Mouse (Mus musculus): Measurements from ENCODE around the gene Txnrd1.
A peak's percentile ranks its signal among the peaks of the same experiment; 100 is the strongest.

Txnrd1 gene

DNA sequence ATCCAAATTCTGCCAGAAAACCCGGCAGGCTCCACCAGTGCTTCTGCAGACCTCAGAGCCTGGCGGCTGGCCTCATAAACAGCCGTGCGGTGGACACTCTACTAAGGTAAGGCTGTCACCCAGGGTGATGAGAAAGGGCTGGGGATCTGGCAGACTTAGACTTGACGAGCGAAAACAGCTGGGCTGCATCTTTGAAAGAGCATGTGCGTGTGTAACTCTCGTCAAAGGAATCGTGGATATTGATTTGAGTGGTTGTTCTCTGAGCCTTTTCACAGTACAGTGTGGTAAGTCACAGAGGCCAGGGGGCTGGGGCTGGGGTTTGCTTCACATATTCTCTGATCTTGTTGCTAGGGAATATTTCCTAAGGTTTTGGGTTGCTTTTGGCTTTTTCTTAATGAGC, at the start of gene Txnrd1:
TSS of gene Txnrd1 (plus strand) at position 26 of the 400 bp plus-strand sequence.
- no peak for DNase-seq (ENCODE audit: low spot score in 2 of 2)

GRCm38 (mm10) chr10:82789181-82789580, 44.6 kb upstream of the Txnrd1 start:
- DNase-seq (ENCODE audit: low spot score in 2 of 2), result no peak

DNA sequence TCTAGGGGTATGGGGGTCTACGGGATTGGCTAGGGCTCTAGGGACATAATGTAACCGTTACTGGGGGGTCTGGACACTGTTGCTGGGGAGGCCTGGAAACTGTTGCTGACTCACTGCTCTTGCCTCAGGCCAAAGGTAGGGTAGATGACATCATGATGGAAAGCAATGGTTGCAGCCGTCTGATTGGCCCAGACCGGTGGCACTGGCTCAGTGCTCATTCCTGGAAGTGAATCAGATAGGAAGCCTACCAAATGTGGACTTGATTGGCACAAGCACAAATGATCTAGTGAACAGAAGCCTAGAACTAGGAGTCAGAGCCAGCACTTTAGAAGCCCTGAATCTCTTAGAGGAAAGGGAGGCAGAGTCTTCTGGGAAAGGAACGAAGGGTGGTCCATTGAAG, 43.2 kb upstream of the Txnrd1 start:
- DNase-seq (ENCODE audit: low spot score in 2 of 2), result no peak

GRCm38 (mm10) chr10:82791713-82792112, 42.0 kb upstream of the Txnrd1 start:
- no peak for DNase-seq (ENCODE audit: low spot score in 2 of 2)

GRCm38 (mm10) chr10:82792311-82792710, 41.4 kb upstream of the Txnrd1 start:
- no peak for DNase-seq (ENCODE audit: low spot score in 2 of 2)

GRCm38 (mm10) chr10:82795071-82795731, 38.5 kb upstream of the Txnrd1 start:
- DNase-seq (ENCODE audit: low spot score in 2 of 2), result peak; percentile 55 to 59

- DNase-seq (ENCODE audit: low spot score in 2 of 2), result no peak
These were observed 38.0 kb upstream of the Txnrd1 start for GRCm38 (mm10) chr10:82795767-82796166.

GRCm38 (mm10) chr10:82796471-82797118, 37.2 kb upstream of the Txnrd1 start:
- no peak for DNase-seq (ENCODE audit: low spot score in 2 of 2)

GRCm38 (mm10) chr10:82797119-82797491, 36.6 kb upstream of the Txnrd1 start:
- DNase-seq (ENCODE audit: low spot score in 2 of 2), result no peak

GRCm38 (mm10) chr10:82798312-82798933, 35.3 kb upstream of the Txnrd1 start:
- no peak for DNase-seq (ENCODE audit: low spot score in 2 of 2)

DNA sequence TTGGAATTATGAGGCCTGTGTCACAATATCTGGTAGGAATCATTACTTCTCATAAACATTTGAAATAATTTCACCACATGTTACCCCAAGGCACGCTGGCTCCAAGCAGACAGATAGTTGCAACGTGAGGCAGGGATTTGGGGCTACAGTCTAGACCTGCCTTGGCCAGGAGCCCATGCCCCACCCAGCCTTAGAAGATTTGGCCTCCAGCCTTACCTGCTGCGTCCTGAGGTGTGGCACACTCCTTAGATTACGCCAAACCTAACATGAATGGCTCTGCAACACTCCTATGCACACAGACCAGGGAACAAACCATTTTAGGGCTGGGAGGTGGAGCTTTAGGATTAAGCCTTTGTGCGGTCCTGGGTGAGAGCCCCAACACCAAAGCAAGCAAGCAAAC, 33.7 kb upstream of the Txnrd1 start:
- no peak for DNase-seq (ENCODE audit: low spot score in 2 of 2)

- no peak for DNase-seq (ENCODE audit: low spot score in 2 of 2)
These were observed 29.4 kb upstream of the Txnrd1 start for GRCm38 (mm10) chr10:82804396-82804795.

DNA sequence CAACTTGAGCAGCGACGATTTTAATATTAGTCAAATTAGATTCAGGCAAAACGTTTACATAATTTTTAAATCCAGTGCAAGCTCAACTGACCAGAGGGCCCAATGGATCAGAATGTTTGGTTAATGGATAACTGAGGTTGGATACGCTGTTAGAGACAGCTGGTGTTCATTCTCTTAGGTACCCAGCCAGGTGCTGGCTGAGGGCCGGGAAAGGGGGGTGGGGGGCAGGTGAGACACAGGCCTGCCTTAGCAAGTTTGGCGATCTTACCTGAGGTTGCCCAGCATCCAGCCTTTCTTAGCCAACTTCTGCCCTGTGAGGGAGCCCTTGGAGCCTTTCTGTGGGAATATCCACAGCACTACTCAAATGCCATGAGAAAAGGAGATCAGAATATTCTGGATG, 28.6 kb upstream of the Txnrd1 start:
- no peak for DNase-seq (ENCODE audit: low spot score in 2 of 2)

DNA sequence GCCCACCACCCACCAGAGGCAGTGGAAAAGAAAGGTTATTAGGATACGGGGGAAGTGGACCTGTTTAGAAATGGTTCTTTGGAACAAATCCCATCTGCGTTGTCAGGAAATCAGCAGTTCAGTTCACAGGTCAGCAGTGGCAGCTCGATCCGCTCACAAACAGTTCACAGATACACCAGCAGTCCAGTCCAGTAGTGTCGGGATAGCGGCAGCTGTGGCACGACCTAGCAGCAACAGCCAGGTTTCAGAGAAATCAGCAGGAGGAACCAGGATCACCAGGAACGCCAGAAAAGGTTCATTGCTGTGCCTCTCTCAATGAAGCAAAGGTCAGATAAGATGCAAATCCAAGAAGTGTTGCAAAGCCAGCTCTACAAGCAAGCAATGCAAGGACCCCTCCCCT, 27.3 kb upstream of the Txnrd1 start:
- no peak for DNase-seq (ENCODE audit: low spot score in 2 of 2)

DNA sequence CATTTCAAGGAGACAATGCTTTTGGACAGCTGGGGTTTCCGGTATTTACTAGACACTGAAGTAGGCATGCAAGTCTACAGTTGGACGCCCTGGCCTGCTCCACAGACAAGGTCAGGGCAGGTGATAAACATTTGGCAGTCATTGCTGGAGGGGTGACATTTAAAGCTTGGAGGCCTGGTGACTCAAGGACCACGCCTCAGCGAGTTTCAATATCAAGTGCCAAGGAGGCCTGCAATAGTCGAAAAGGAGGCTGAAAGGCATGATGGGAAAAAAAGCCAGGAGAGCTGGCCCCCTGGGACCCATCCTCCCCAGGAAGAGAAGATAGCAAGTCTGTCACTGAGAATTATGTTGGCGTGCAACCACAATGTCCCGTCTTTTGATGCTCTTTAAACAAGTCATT, 26.5 kb upstream of the Txnrd1 start:
- DNase-seq (ENCODE audit: low spot score in 2 of 2), result peak in 1 of 2 experiments; percentile 43

DNA sequence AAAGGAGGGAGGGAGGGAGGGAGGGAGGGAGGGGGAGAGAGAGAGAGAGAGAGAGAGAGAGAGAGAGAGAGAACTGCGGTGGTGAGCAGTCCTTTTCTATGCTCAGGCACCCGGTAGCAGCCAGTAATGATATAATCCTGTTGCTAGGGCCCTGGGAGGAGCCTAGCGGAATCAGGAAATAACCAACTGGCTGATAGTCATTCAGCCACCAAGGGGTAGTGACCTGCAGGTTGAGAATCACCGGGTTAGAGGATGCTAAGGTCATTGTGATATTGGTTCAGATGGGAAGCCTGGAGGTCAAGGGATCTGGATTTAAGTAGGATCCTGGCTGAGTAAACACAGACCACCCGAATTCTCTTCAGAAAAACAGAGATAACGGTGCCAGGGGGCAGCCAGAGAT, 25.6 kb upstream of the Txnrd1 start:
- no peak for DNase-seq (ENCODE audit: low spot score in 2 of 2)

DNA sequence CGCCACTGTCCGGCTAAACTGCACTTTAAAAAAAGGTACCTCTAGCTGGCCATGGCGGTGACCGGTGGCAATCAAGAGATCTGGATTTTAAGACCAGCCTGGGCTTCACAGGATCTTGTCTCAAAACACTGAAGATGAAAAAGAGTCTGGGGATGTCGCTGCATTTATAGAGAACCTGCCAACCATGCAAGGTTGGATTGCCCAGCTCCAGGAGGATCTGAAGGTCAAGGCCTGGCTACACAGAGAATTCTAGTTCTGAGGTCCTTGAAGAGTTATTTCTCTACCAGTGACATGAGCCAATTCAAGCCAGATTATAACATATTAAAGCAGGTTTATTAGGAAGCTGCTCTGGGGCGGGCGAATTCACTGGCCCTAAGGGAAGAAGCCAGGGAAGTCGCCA, 24.9 kb upstream of the Txnrd1 start:
- DNase-seq (ENCODE audit: low spot score in 2 of 2), result no peak

GRCm38 (mm10) chr10:82809352-82809751, 24.4 kb upstream of the Txnrd1 start:
- DNase-seq (ENCODE audit: low spot score in 2 of 2), result no peak

- peak; percentile 36 to 51 for DNase-seq (ENCODE audit: low spot score in 2 of 2)
These were observed 21.8 kb upstream of the Txnrd1 start for GRCm38 (mm10) chr10:82811855-82812431.

- DNase-seq (ENCODE audit: low spot score in 2 of 2), result no peak
These were observed 19.4 kb upstream of the Txnrd1 start for GRCm38 (mm10) chr10:82814096-82814970.

GRCm38 (mm10) chr10:82816441-82816840, 17.3 kb upstream of the Txnrd1 start:
- DNase-seq (ENCODE audit: low spot score in 2 of 2), result no peak

GRCm38 (mm10) chr10:82817514-82817913, 16.2 kb upstream of the Txnrd1 start:
- DNase-seq (ENCODE audit: low spot score in 2 of 2), result no peak

Measured in heart, adult 9 months (tissue).